Mouse (Mus musculus) heart, embryonic 15.5 days (tissue): ENCODE data around the gene Cbx4. TPM values are rescaled to one million over a fixed set of nuclear protein-coding genes. Genes with fewer than 3 reads are reported as not detected.
A peak's percentile ranks its signal among the peaks of the same experiment; 100 is the strongest.
"Not testable (repeated sequence)": the region's sequence is repeated elsewhere in the genome, so short reads cannot be mapped to it uniquely, and the experiment has no call there.

Experiments
- ATAC-seq: fragments of 200-750 bp; cut with Nextera tagmentation; replicated peaks from 2 replicates; pipeline ENCODE4 v1.8.0; 2017; ENCODE audit warnings: low read depth, moderate TSS enrichment; ENCODE audit not compliant: insufficient number of reproducible peaks, insufficient read depth, low FRiP score
- H3K27ac ChIP-seq: fragments of 300-500 bp; sonication (generic); 2 replicates; pipeline ENCODE4 v1.5.1; 2015; ENCODE audit warnings: mild to moderate bottlenecking, inconsistent platforms
- H3K27me3 ChIP-seq: fragments of 300-500 bp; sonication (generic); 2 replicates; pipeline ENCODE4 v1.6.1; 2015; ENCODE audit warnings: inconsistent platforms
- H3K36me3 ChIP-seq: fragments of 300-500 bp; sonication (generic); 2 replicates; pipeline ENCODE4 v1.6.1; 2015; ENCODE audit warnings: mild to moderate bottlenecking, inconsistent platforms
- H3K4me1 ChIP-seq: fragments of 300-500 bp; sonication (generic); replicated peaks from 2 replicates; pipeline ENCODE4 v1.6.1; 2015; ENCODE audit warnings: inconsistent platforms
- H3K4me2 ChIP-seq: fragments of 300-500 bp; sonication (generic); 2 replicates; pipeline ENCODE4 v1.6.1; 2015; ENCODE audit warnings: inconsistent platforms, mild to moderate bottlenecking, moderate library complexity
- H3K4me3 ChIP-seq: fragments of 300-500 bp; sonication (generic); 2 replicates; pipeline ENCODE4 v1.5.1; 2015; ENCODE audit warnings: mild to moderate bottlenecking, inconsistent platforms
- H3K9ac ChIP-seq: fragments of 300-500 bp; sonication (generic); 2 replicates; pipeline ENCODE4 v1.6.1; 2015; ENCODE audit warnings: mild to moderate bottlenecking, inconsistent platforms
- H3K9me3 ChIP-seq: fragments of 300-500 bp; sonication (generic); replicated peaks from 2 replicates; pipeline ENCODE4 v1.6.1; 2016; ENCODE audit warnings: inconsistent platforms
- WGBS: fragments of 180-500 bp; shearing (Covaris S2); methylation state at CpG from one replicate; pipeline ENCODE4 v1.1.7; 2015; ENCODE audit warnings: mixed read lengths; 5-methylcytosine and 5-hydroxymethylcytosine counted together
- polyA plus RNA-seq: library from polyadenylated mRNA; unstranded; fragments of >200 nt; fragmentation: Nextera tagmentation; extraction: Ambion mirVana; gene quantifications from 2 replicates; pipeline ENCODE4 v1.2.1, GENCODE M21; 2015

Cbx4 gene
- polyA plus RNA-seq, 1 experiment from 2014 or later, result 9.3 TPM

GRCm38 (mm10) chr11:119108573-119109263, 22.7 kb upstream of the Cbx4 start:
- H3K9ac ChIP-seq, result no peak overlapping the region
- H3K9me3 ChIP-seq, result no peaks in the 10 kb centered on the region
- no peak overlapping the region for H3K4me2 ChIP-seq
- H3K27me3 ChIP-seq, result no peaks in the 10 kb centered on the region
- H3K4me3 ChIP-seq, result no peak overlapping the region
- ATAC-seq, result no peak
- WGBS, result 76% methylated on average over 10 of the region's 10 CpGs
- no peak overlapping the region for H3K27ac ChIP-seq
- H3K36me3 ChIP-seq, result no peaks in the 10 kb centered on the region
- peaks cover 15% of the 10 kb centered on the region for H3K4me1 ChIP-seq

- peaks cover 15% of the 10 kb centered on the region for H3K4me1 ChIP-seq
- WGBS, result 23% methylated on average over 6 of the region's 6 CpGs
- H3K4me3 ChIP-seq, result no peak overlapping the region
- peak overlapping the region; percentile 47; the same call in 1 of the 2 replicates for H3K4me2 ChIP-seq
- no peaks in the 10 kb centered on the region for H3K9me3 ChIP-seq
- no peaks in the 10 kb centered on the region for H3K36me3 ChIP-seq
- H3K27ac ChIP-seq, result 0 out of 2 replicates have a peak overlapping the region, but pooled peaks have one; percentile 9
- 0 out of 2 replicates have a peak, but pooled peaks have one; percentile 7 for ATAC-seq
- no peaks in the 10 kb centered on the region for H3K27me3 ChIP-seq
- H3K9ac ChIP-seq, result no peak overlapping the region
These were observed 20.3 kb upstream of the Cbx4 start for GRCm38 (mm10) chr11:119106289-119106688.

- 0 out of 2 replicates have a peak overlapping the region, but pooled peaks have one; percentile 9 for H3K27ac ChIP-seq
These were observed 19.7 kb upstream of the Cbx4 start for GRCm38 (mm10) chr11:119105748-119106147.

GRCm38 (mm10) chr11:119105071-119105609, 19.1 kb upstream of the Cbx4 start:
- no peak for ATAC-seq
- Histone ChIP-seq H3K36me3 (no peaks in the 10 kb centered on the region), H3K9ac (no peak overlapping the region), H3K4me1 (peaks cover 15% of the 10 kb centered on the region), H3K27ac (no peak overlapping the region), H3K4me2 (peak overlapping the region; percentile 47; the same call in 1 of the 2 replicates), H3K9me3 (no peaks in the 10 kb centered on the region), H3K27me3 (no peaks in the 10 kb centered on the region), H3K4me3 (0 out of 2 replicates have a peak overlapping the region, but pooled peaks have one; percentile 2)
- 60% methylated on average over 7 of the region's 7 CpGs for WGBS

More at GRCm38 (mm10) chr11:119105748-119106147, 19.7 kb upstream of the Cbx4 start:
- WGBS, result 19% methylated on average over 8 of the region's 8 CpGs
- no peaks in the 10 kb centered on the region for H3K27me3 ChIP-seq
- ATAC-seq, result peak; percentile 41
- peaks cover 15% of the 10 kb centered on the region for H3K4me1 ChIP-seq
- H3K4me3 ChIP-seq, result 0 out of 2 replicates have a peak overlapping the region, but pooled peaks have one; percentile 2
- H3K9me3 ChIP-seq, result no peaks in the 10 kb centered on the region
- H3K9ac ChIP-seq, result no peak overlapping the region
- no peaks in the 10 kb centered on the region for H3K36me3 ChIP-seq
- H3K4me2 ChIP-seq, result peak overlapping the region; percentile 47

GRCm38 (mm10) chr11:119103991-119104390, 18.0 kb upstream of the Cbx4 start:
- whole genome bisulfite sequencing, result 69% methylated on average over 3 of the region's 3 CpGs
- H3K36me3 ChIP-seq, result no peaks in the 10 kb centered on the region

GRCm38 (mm10) chr11:119100355-119100754, 14.3 kb upstream of the Cbx4 start:
- not testable (repeated sequence) for H3K9me3 ChIP-seq, ATAC-seq, H3K36me3 ChIP-seq, H3K9ac ChIP-seq, H3K4me3 ChIP-seq, H3K27me3 ChIP-seq, H3K4me1 ChIP-seq, H3K27ac ChIP-seq, H3K4me2 ChIP-seq
- WGBS, result 73% methylated on average over 4 of the region's 4 CpGs

More at GRCm38 (mm10) chr11:119103991-119104390, 18.0 kb upstream of the Cbx4 start:
- Histone ChIP-seq H3K4me2 (no peak overlapping the region), H3K4me3 (no peak overlapping the region), H3K27me3 (no peaks in the 10 kb centered on the region), H3K9ac (no peak overlapping the region), H3K9me3 (no peaks in the 10 kb centered on the region), H3K4me1 (peaks cover 15% of the 10 kb centered on the region), H3K27ac (no peak overlapping the region)
- no peak for ATAC-seq

DNA sequence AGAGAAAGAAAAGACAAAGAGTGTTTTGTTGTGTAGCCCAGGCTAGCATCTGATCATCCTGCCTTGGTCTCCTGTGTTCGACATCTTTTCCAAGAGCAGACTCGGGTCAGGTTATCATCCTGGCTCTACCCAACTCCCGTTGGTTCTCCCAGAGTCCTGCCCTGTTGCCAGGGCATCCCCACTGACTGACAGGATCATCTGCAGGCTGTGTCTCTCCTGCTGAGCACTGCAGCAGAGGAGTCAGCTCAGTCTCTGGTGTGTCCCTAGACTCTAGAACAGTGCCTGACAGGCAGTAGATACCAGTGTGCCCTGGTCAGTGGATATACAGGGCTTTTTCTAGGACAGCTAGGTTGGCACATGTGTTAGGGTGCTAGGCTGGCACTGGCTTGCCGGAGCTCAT, 12.2 kb upstream of the Cbx4 start:
- H3K4me2 ChIP-seq, result no peak overlapping the region
- H3K9me3 ChIP-seq, result no peaks in the 10 kb centered on the region
- H3K9ac ChIP-seq, result no peak overlapping the region
- WGBS, result 65% methylated on average over 4 of the region's 4 CpGs
- peaks cover 6% of the 10 kb centered on the region; the same call in 1 of the 2 replicates for H3K27me3 ChIP-seq
- ATAC-seq, result no peak
- H3K27ac ChIP-seq, result no peak overlapping the region
- no peaks in the 10 kb centered on the region for H3K4me1 ChIP-seq
- no peak overlapping the region for H3K4me3 ChIP-seq
- no peaks in the 10 kb centered on the region for H3K36me3 ChIP-seq

- ATAC-seq, result no peak
These were observed 9.4 kb upstream of the Cbx4 start for GRCm38 (mm10) chr11:119095441-119095840.

DNA sequence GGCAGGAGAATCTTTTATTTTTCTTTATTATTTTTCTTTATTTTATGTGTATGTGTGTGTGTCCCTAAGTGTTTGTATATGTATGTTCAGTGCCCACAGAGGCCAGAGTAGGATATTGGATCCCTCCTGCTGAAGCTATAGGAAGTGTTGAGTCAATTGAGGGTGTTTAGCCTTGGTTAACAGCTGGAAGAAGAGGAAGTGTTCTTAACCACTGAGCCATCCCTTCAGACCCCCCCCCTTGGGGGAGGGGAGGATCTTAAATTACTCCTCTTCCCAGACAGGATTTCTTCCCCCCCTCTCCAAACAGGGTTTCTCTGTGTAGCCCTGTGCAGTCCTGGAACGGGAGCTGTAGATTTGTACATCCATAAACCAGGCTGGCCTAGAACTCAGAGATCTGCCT, 7.3 kb upstream of the Cbx4 start:
- Histone ChIP-seq H3K9ac (no peak overlapping the region), H3K27ac (no peak overlapping the region), H3K36me3 (no peaks in the 10 kb centered on the region), H3K4me2 (no peak overlapping the region), H3K4me1 (peaks cover 29% of the 10 kb centered on the region), H3K9me3 (no peaks in the 10 kb centered on the region), H3K27me3 (peaks cover 27% of the 10 kb centered on the region), H3K4me3 (no peak overlapping the region)
- no peak for ATAC-seq
- 52% methylated on average over 1 of the region's 1 CpGs for WGBS

More at GRCm38 (mm10) chr11:119095441-119095840, 9.4 kb upstream of the Cbx4 start:
- H3K4me3 ChIP-seq, result no peak overlapping the region
- peaks cover 8% of the 10 kb centered on the region for H3K4me1 ChIP-seq
- H3K9me3 ChIP-seq, result no peaks in the 10 kb centered on the region
- no peaks in the 10 kb centered on the region for H3K36me3 ChIP-seq
- H3K27me3 ChIP-seq, result peaks cover 6% of the 10 kb centered on the region; the same call in 1 of the 2 replicates
- H3K9ac ChIP-seq, result no peak overlapping the region
- WGBS, result 46% methylated on average over 3 of the region's 3 CpGs
- no peak overlapping the region for H3K27ac ChIP-seq
- no peak overlapping the region for H3K4me2 ChIP-seq

GRCm38 (mm10) chr11:119092286-119092685, 6.3 kb upstream of the Cbx4 start:
- ATAC-seq, result no peak
- no peak overlapping the region for H3K27ac ChIP-seq
- H3K4me2 ChIP-seq, result no peak overlapping the region
- 73% methylated on average over 3 of the region's 3 CpGs for WGBS
- H3K4me1 ChIP-seq, result peaks cover 40% of the 10 kb centered on the region
- H3K27me3 ChIP-seq, result peaks cover 37% of the 10 kb centered on the region
- H3K9me3 ChIP-seq, result no peaks in the 10 kb centered on the region
- H3K36me3 ChIP-seq, result no peaks in the 10 kb centered on the region
- no peak overlapping the region for H3K4me3 ChIP-seq
- H3K9ac ChIP-seq, result no peak overlapping the region

- H3K36me3 ChIP-seq, result no peaks in the 10 kb centered on the region
- 13% methylated on average over 8 of the region's 8 CpGs for WGBS
- H3K27me3 ChIP-seq, result peaks cover 42% of the 10 kb centered on the region
- peaks cover 45% of the 10 kb centered on the region for H3K4me1 ChIP-seq
- no peaks in the 10 kb centered on the region for H3K9me3 ChIP-seq
- peak; percentile 36 for ATAC-seq
- H3K4me3 ChIP-seq, result peak overlapping the region; percentile 56
- peak overlapping the region; percentile 89 for H3K4me2 ChIP-seq
- peak overlapping the region; percentile 11; the same call in 1 of the 2 replicates for H3K27ac ChIP-seq
- no peak overlapping the region for H3K9ac ChIP-seq
These were observed 5.6 kb upstream of the Cbx4 start for GRCm38 (mm10) chr11:119091598-119091991.
